Mouse (Mus musculus): ENCODE measurements at regions not wholly inside any gene's neighbourhood (a gene's known extent, or its start where the extent isn't known, plus 50 kb on each side); places are given as distances from the start of the nearest gene placed in this dataset.
"Not testable (repeated sequence)": the region's sequence is repeated elsewhere in the genome, so short reads cannot be mapped to it uniquely, and the experiment has no call there.

DNA sequence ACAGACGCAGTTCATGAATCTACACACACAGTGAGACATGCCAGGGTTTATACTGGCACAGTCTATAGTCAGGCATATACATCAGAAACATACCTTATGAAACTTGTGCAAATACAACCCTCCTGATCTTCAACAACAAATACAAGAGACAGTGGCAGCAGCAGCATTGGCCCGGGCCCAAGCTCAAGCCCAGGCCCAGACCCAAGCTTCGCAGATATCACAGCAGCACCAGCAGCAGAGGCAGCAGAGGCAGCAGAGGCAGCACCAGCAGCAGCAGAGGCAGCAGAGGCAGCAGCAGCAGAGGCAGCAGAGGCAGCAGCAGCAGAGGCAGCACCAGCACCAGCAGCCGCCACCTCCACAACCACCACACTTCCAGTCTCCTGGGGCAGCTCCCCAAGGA, 80.0 kb downstream of the Samd9l start:
- no peak for DNase-seq (ENCODE audit: low read depth, low spot score)

- DNase-seq (ENCODE audit: low read depth, low spot score): peak; percentile 65
Observed at GRCm38 (mm10) chr6:3307598-3308220, 91.7 kb downstream of the Samd9l start.

- DNase-seq (ENCODE audit: low read depth, low spot score): peak; percentile 26
Observed at GRCm38 (mm10) chr6:3304881-3305620, 94.3 kb downstream of the Samd9l start.

DNA sequence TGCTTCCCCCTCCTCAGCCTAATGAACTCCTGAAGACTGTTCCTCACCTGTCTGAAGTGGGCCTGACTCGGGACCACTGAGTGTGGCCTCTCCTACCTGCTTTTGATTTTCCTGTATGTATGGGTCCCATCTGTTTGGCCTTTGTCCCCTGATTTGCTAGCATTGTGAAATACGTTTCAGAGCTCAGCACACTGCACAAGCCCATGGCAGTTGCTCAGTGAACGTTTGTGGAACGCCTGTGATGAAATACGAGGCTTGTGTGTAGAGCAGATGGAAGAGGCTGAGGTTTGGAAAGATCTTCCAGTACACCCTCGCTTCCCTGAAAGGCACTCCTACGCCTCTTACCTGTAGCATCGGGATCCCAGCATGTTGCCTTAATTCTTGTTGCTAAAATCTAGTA, 106.1 kb downstream of the Samd9l start:
- DNase-seq (ENCODE audit: low read depth, low spot score): not testable (repeated sequence)

DNA sequence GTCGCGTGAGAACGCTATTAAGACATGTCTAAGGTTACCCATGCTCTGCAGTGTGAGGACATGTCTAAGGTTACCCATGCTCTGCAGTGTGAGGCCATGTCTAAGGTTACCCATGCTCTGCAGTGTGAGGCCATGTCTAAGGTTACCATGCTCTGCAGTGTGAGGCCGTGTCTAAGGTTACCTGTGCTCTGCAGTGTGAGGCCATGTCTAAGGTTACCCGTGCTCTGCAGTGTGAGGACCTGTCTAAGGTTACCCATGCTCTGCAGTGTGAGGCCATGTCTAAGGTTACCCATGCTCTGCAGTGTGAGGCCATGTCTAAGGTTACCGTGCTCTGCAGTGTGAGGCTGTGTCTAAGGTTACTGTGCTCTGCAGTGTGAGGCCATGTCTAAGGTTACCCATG, 107.4 kb downstream of the Samd9l start:
- not testable (repeated sequence) for DNase-seq (ENCODE audit: low read depth, low spot score)

DNA sequence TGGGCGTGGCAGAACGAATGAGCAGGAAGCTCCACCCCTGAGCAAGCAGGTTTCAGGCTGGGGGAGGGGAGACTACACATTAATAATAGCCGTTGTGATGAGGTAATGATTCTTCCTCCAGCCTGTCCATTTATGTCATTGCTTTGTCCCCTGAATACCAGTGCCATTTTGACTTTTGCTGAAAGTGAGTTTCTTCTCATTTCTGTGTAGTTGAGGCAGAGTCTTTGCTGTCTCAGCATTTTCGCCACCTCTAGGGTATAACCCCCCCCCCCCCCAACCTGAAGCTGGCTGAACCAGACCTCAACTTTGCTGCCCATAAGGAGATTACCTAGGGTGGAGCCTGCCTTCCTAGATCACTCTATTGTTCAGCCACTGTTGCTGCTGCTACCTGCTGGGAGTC, 130.6 kb downstream of the Samd9l start:
- DNase-seq (ENCODE audit: low read depth, low spot score): not testable (repeated sequence)

- not testable (repeated sequence) for DNase-seq (ENCODE audit: low read depth, low spot score)
Observed at GRCm38 (mm10) chr6:3265477-3265876, 133.9 kb downstream of the Samd9l start.

All from mesoderm, embryonic 11.5 days (tissue).